Mouse (Mus musculus) adipocyte (in vitro differentiated cells): Measurements from ENCODE around the gene Rsph1.

Experiments used
- DNase-seq: peaks from one replicate; pipeline ENCODE4 v3.0.0-alpha.2; 2016; ENCODE audit warnings: low spot score

Gene Rsph1

DNA sequence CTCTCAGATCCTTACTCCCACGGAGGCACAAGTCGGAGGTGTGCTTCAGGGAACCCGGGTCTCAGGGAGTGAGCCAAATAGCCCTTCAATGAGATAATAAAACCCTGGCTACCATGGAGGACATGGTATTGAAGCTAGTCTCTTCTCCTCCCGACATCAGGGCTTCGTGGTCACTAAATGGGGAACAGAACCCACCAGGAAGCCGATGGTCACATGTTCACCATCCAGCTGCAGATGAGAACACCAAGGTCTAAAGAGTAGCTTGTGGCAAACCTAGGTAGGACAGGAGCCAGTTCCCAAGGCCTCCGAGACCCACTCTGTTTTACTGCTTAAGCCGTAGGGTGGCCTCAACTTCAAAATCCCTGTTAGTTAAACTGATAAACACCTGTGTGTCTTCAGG is 68.5 kb downstream of the Rsph1 start:
- DNase-seq, result no peak

DNA sequence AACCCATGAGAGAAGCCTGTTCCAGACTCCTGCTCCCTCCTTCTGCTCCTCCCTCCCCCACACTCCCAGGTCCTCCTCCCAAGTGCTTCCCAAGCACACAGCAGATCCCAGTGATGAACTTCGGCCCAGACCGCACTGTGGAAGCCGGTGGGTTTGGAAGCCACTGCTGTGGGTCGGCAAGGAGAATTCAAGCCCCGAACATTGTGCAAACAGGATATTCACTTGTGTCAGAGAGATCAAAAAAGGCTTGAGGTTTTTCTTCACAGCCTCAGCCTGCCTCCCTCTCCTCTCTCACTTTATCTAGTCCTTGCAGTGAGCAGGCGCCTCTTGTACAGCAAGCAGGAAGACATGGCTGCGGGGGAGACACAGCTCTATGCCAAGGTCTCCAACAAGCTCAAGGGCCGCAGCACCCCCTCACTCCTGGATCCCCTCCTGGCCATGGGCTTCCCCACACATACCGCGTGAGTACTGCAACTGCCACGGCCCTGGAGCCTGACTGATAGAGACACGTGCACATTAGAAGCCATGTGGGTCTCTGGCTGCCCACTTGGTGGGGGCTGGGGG is 69.3 kb downstream of the Rsph1 start, which contains the start of gene Ubash3a:
Gene Ubash3a (plus strand): TSS at position 103 of the 564 bp plus-strand sequence.
- no peak for DNase-seq
